Mouse (Mus musculus): ENCODE results near the gene Taok3.

DNA sequence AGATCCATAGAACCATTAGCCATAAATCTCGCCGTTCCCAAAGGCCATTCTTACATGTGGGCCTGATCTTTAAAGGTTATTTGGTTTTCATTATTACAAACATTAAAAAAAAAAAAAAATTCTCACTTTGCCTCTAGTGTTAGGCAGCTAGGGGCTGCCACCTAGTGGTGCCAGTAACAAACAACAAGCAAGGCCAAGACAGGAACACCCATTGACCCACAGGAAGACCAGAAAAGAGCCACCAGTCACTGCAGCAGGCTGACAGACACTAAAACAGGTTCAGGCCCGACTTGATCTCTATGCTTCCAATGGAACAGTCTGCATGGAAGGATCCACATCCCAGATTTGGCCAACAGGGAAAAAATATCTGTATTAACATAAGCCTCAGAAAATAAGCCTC lies 23.2 kb upstream of the Taok3 start:
- no peak for TF ChIP-seq GATA1 (IDR thresholded peaks at IDR 0.05; ENCODE audit: low read length)
- TF ChIP-seq TAL1 (IDR thresholded peaks at IDR 0.05; ENCODE audit: low read length) = no peak
